Mouse (Mus musculus) heart, adult 2 months (tissue): ENCODE results near the gene Dlst.

Experiments used
- CTCF ChIP-seq: fragments of 200-600 bp; IDR thresholded peaks from 2 replicates; pipeline ENCODE4 v1.8.1; 2022; ENCODE audit warnings: antibody characterized with exemption, mild to moderate bottlenecking, moderate library complexity
- EP300 ChIP-seq: fragments of 200-500 bp; IDR thresholded peaks from 2 replicates; pipeline ENCODE4 v1.6.1; 2011; ENCODE audit warnings: low read depth, low read length, control low read depth; ENCODE audit not compliant: insufficient read depth
- POLR2A ChIP-seq: fragments of 200-500 bp; IDR thresholded peaks from 2 replicates; pipeline ENCODE4 v1.6.1; 2011; ENCODE audit warnings: mild to moderate bottlenecking, low read depth, low read length, control low read depth; ENCODE audit not compliant: insufficient read depth

GRCm38 (mm10) chr12:85177740-85178239 is 67.2 kb downstream of the Dlst start, which contains the start of gene Pgf:
- TF ChIP-seq EP300 (no peak), POLR2A (no peak), CTCF (no peak)
